Mouse (Mus musculus) regulatory T cell (primary cell): ENCODE data around the gene Scube1.

Source experiments
- in situ Hi-C: fragments of 300-600 bp; cut with MboI, MseI; formaldehyde crosslinking; loops from one replicate; pipeline ENCODE4 v1.15.1; 2025; ENCODE audit warnings: high pct_unique_total_duplicates

The Scube1 gene

GRCm38 (mm10) chr15:83709889-83710774, 14.7 kb downstream of the Scube1 start:
- in situ Hi-C loops, result no loop called here

GRCm38 (mm10) chr15:83706528-83707199, 18.2 kb downstream of the Scube1 start:
- in situ Hi-C loops, result no loop called here

- in situ Hi-C loops, result no loop called here
Observed at GRCm38 (mm10) chr15:83700593-83700923, 24.3 kb downstream of the Scube1 start.

GRCm38 (mm10) chr15:83699834-83700592, 24.8 kb downstream of the Scube1 start:
- in situ Hi-C loops, result no loop called here

- in situ Hi-C loops, result no loop called here
Observed at GRCm38 (mm10) chr15:83699132-83699833, 25.5 kb downstream of the Scube1 start.

GRCm38 (mm10) chr15:83696681-83697381, 28.0 kb downstream of the Scube1 start:
- in situ Hi-C loops, result no loop called here

- in situ Hi-C loops, result no loop called here
Observed at GRCm38 (mm10) chr15:83695159-83695558, 29.7 kb downstream of the Scube1 start.

GRCm38 (mm10) chr15:83691901-83692361, 32.9 kb downstream of the Scube1 start:
- in situ Hi-C loops, result no loop called here

- in situ Hi-C loops, result no loop called here
Observed at GRCm38 (mm10) chr15:83689946-83690345, 34.9 kb downstream of the Scube1 start.

- in situ Hi-C loops, result no loop called here
Observed at GRCm38 (mm10) chr15:83686601-83687000, 38.2 kb downstream of the Scube1 start.

- in situ Hi-C loops, result no loop called here
Observed at GRCm38 (mm10) chr15:83685950-83686349, 38.9 kb downstream of the Scube1 start.

- in situ Hi-C loops, result no loop called here
Observed at GRCm38 (mm10) chr15:83683051-83683561, 41.7 kb downstream of the Scube1 start.

GRCm38 (mm10) chr15:83680300-83680699, 44.5 kb downstream of the Scube1 start:
- in situ Hi-C loops, result no loop called here

GRCm38 (mm10) chr15:83679729-83680128, 45.1 kb downstream of the Scube1 start:
- in situ Hi-C loops, result no loop called here

GRCm38 (mm10) chr15:83678606-83679005, 46.2 kb downstream of the Scube1 start:
- in situ Hi-C loops, result no loop called here

GRCm38 (mm10) chr15:83678089-83678488, 46.7 kb downstream of the Scube1 start:
- in situ Hi-C loops, result no loop called here

GRCm38 (mm10) chr15:83677098-83677497, 47.7 kb downstream of the Scube1 start:
- in situ Hi-C loops, result no loop called here

- in situ Hi-C loops, result no loop called here
Observed at GRCm38 (mm10) chr15:83676286-83676685, 48.5 kb downstream of the Scube1 start.

- in situ Hi-C loops, result no loop called here
Observed at GRCm38 (mm10) chr15:83673621-83674020, 51.2 kb downstream of the Scube1 start.

GRCm38 (mm10) chr15:83667501-83667900, 57.3 kb downstream of the Scube1 start:
- in situ Hi-C loops, result no loop called here

- in situ Hi-C loops, result no loop called here
Observed at GRCm38 (mm10) chr15:83666418-83666817, 58.4 kb downstream of the Scube1 start.
